Mouse (Mus musculus): ENCODE data around the gene Gm47959. TPM values are rescaled to one million over a fixed set of nuclear protein-coding genes. Genes with fewer than 3 reads are reported as not detected.

The Gm47959 gene
- polyA plus RNA-seq, 2 experiments: not detected

DNA sequence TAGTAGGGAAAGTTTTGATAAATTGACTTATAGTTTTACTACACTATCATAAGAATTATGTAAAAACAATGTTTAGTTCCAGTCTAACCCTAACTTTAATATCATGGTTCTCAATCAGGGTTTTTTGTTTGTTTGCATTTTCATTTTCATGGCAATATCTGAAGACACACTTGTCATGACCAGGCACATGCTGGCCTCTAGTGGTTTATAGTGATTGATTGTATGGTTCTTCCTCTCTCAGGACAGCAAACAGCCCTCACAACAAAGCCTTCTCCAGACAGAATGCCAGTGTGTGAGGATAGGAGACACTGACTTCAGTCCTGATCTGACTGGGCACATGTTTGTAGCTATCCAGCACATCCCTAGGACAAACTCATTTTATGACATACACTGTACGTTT lies 27.1 kb upstream of the Gm47959 start:
- Histone ChIP-seq H3K9me3 (ENCODE audit: control insufficient read depth, low read length) (no peaks in the 10 kb centered on the region), H3K4me1 (replicated peaks; ENCODE audit: control insufficient read depth in 2 of 2, insufficient read depth in 2 of 2, low read length in 1 of 2) (peaks cover 0 to 7% of the 10 kb centered on the region in 2 experiments; a peak in 3 of 4 replicates), H3K36me3 (replicated peaks; ENCODE audit: control insufficient read depth, insufficient read depth, low read depth) (no peaks in the 10 kb centered on the region), H3K4me3 (ENCODE audit: insufficient read depth in 1 of 2, low read depth in 2 of 2, low read length in 2 of 2) (no peak overlapping the region), H3K9ac (replicated peaks) (no peak overlapping the region), H3K4me2 (ENCODE audit: low read depth) (no peak overlapping the region), H3K27me3 (ENCODE audit: control insufficient read depth, insufficient read depth, low read length) (no peaks in the 10 kb centered on the region), H3K27ac (no peak overlapping the region)
- ATAC-seq (ENCODE audit: insufficient read depth): no peak
- no peak for DNase-seq (ENCODE audit: low read depth in 3 of 3, low spot score in 3 of 3)
- no peak for TF ChIP-seq CTCF (IDR thresholded peaks at IDR 0.05; ENCODE audit: low read depth)
- TF ChIP-seq EP300 (IDR thresholded peaks at IDR 0.05; ENCODE audit: low read depth): no peak
- WGBS (ENCODE audit: insufficient replicate concordance): 44% methylated on average over 1 of the region's 1 CpGs

DNA sequence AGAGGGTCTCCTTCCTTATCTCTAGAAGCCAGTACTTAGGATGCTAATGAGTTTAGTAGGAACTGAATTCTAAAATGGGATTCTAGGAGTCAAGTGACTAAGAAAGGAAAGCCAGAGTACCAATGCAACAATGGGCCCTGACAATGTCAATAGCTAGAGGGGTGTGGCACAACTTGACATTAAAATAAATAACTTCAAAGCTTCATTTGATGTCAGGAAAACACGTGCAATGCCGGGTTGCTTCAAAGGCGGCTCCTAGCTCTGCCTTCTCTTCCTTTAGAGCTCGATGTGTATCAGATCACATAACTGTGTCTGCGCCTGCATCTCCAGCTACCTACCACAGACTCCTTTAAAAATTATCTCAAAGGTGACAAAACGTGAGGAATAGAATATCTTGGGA lies 26.4 kb upstream of the Gm47959 start:
- Histone ChIP-seq H3K9me3 (ENCODE audit: control insufficient read depth, low read length) (no peaks in the 10 kb centered on the region), H3K27ac (no peak overlapping the region), H3K9ac (replicated peaks) (no peak overlapping the region), H3K27me3 (ENCODE audit: control insufficient read depth, insufficient read depth, low read length) (no peaks in the 10 kb centered on the region), H3K36me3 (replicated peaks; ENCODE audit: control insufficient read depth, insufficient read depth, low read depth) (no peaks in the 10 kb centered on the region), H3K4me3 (ENCODE audit: insufficient read depth in 1 of 2, low read depth in 2 of 2, low read length in 2 of 2) (no peak overlapping the region), H3K4me1 (replicated peaks; ENCODE audit: control insufficient read depth in 2 of 2, insufficient read depth in 2 of 2, low read length in 1 of 2) (peaks cover 0 to 7% of the 10 kb centered on the region in 2 experiments; a peak in 3 of 4 replicates), H3K4me2 (ENCODE audit: low read depth) (no peak overlapping the region)
- no peak for DNase-seq (ENCODE audit: low read depth in 3 of 3, low spot score in 3 of 3)
- WGBS (ENCODE audit: insufficient replicate concordance): 18% methylated on average over 6 of the region's 6 CpGs
- TF ChIP-seq CTCF (IDR thresholded peaks at IDR 0.05; ENCODE audit: low read depth) (no peak), EP300 (IDR thresholded peaks at IDR 0.05; ENCODE audit: low read depth) (no peak)
- no peak for ATAC-seq (ENCODE audit: insufficient read depth)

DNA sequence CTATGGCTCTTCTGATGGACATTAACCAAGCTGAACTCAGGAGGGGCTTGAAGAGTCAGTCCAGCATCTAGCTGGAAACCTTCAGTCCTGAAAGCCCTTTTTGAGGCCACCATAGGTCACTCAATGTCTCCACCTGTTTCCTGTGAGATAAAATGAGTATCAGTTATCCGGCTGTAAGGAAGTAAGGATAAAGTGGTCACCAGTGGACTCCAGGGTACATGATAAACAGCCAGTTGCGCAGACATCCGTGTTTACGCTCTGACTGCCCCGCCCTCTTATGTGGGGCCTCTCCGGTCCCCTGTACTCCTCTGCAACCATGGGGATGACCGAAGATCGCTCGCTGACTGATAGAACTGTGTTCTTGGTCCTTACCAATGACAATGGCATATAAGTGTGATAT lies 26.0 kb upstream of the Gm47959 start:
- WGBS (ENCODE audit: insufficient replicate concordance): 10% methylated on average over 9 of the region's 9 CpGs
- peak; percentile 9 to 17 (median 11) for DNase-seq (ENCODE audit: low read depth in 3 of 3, low spot score in 3 of 3)
- H3K27ac ChIP-seq: no peak overlapping the region

DNA sequence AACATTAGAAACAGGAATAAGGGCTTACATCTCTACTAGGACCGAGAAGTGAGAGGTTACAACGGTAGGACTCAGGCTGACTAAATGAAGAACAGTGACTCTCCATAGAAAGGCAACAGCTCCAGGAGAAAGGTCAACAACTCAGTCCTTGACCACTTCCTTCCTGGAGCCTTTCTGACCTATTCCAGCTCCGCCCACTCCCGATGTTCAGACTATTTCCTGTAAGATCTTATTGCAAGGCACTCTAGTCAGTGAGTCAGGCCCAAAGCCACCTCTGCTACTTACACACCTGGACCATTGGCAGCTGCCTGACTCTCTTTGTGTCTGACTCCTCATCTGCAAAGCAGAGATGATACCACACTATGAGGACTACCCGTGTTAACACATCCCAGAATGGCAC lies 24.6 kb upstream of the Gm47959 start:
- DNase-seq (ENCODE audit: low read depth in 3 of 3, low spot score in 3 of 3): no peak

More for the DNA sequence above, 26.0 kb upstream of the Gm47959 start:
- Histone ChIP-seq H3K4me2 (ENCODE audit: low read depth) (no peak overlapping the region), H3K27me3 (ENCODE audit: control insufficient read depth, insufficient read depth, low read length) (no peaks in the 10 kb centered on the region), H3K9me3 (ENCODE audit: control insufficient read depth, low read length) (no peaks in the 10 kb centered on the region), H3K9ac (replicated peaks) (no peak overlapping the region), H3K36me3 (replicated peaks; ENCODE audit: control insufficient read depth, insufficient read depth, low read depth) (no peaks in the 10 kb centered on the region), H3K4me3 (ENCODE audit: insufficient read depth in 1 of 2, low read depth in 2 of 2, low read length in 2 of 2) (no peak overlapping the region), H3K4me1 (replicated peaks; ENCODE audit: control insufficient read depth in 2 of 2, insufficient read depth in 2 of 2, low read length in 1 of 2) (peaks cover 0 to 7% of the 10 kb centered on the region in 2 experiments; a peak in 3 of 4 replicates)
- peak; percentile 74 for ATAC-seq (ENCODE audit: insufficient read depth)
- TF ChIP-seq CTCF (IDR thresholded peaks at IDR 0.05; ENCODE audit: low read depth): no peak
- TF ChIP-seq EP300 (IDR thresholded peaks at IDR 0.05; ENCODE audit: low read depth): no peak; the same call in 1 of the 2 replicates

DNA sequence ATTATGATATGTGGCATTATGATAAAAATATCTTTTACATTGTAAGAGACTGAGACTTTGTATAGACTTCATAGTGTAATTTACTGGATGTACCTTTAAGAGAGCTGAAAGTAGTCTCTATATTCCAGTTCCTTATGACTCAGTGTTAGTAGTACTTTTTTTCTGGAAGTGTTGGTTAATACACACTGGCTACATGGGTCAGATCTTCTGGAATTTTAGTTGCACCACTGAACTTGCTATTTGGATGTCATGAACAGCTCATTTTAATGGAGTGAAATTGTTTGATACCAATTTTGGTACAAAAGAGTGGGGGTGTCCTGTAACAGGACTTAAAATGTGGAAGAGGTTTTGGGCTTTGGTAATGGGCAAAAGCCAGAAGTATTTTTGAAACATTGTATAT lies 22.5 kb upstream of the Gm47959 start:
- TF ChIP-seq EP300 (IDR thresholded peaks at IDR 0.05; ENCODE audit: low read depth) (no peak), CTCF (IDR thresholded peaks at IDR 0.05; ENCODE audit: low read depth) (no peak)
- H3K36me3 ChIP-seq (replicated peaks; ENCODE audit: control insufficient read depth, insufficient read depth, low read depth): no peaks in the 10 kb centered on the region

More for the DNA sequence above, 24.6 kb upstream of the Gm47959 start:
- 24% methylated on average over 5 of the region's 5 CpGs for WGBS (ENCODE audit: insufficient replicate concordance)
- H3K4me2 ChIP-seq (ENCODE audit: low read depth): no peak overlapping the region
- H3K36me3 ChIP-seq (replicated peaks; ENCODE audit: control insufficient read depth, insufficient read depth, low read depth): no peaks in the 10 kb centered on the region
- H3K9ac ChIP-seq (replicated peaks): no peak overlapping the region
- H3K4me3 ChIP-seq (ENCODE audit: insufficient read depth in 1 of 2, low read depth in 2 of 2, low read length in 2 of 2): no peak overlapping the region
- no peak overlapping the region for H3K27ac ChIP-seq
- TF ChIP-seq EP300 (IDR thresholded peaks at IDR 0.05; ENCODE audit: low read depth): no peak
- TF ChIP-seq CTCF (IDR thresholded peaks at IDR 0.05; ENCODE audit: low read depth): no peak
- ATAC-seq (ENCODE audit: insufficient read depth): no peak
- no peaks in the 10 kb centered on the region for H3K27me3 ChIP-seq (ENCODE audit: control insufficient read depth, insufficient read depth, low read length)
- no peaks in the 10 kb centered on the region for H3K9me3 ChIP-seq (ENCODE audit: control insufficient read depth, low read length)
- peaks cover 0 to 7% of the 10 kb centered on the region in 2 experiments; a peak in 3 of 4 replicates for H3K4me1 ChIP-seq (replicated peaks; ENCODE audit: control insufficient read depth in 2 of 2, insufficient read depth in 2 of 2, low read length in 1 of 2)

More for the DNA sequence above, 22.5 kb upstream of the Gm47959 start:
- ATAC-seq (ENCODE audit: insufficient read depth): no peak
- H3K27me3 ChIP-seq (ENCODE audit: control insufficient read depth, insufficient read depth, low read length): no peaks in the 10 kb centered on the region
- no peak overlapping the region for H3K4me2 ChIP-seq (ENCODE audit: low read depth)
- H3K9ac ChIP-seq (replicated peaks): no peak overlapping the region
- no peak overlapping the region for H3K4me3 ChIP-seq (ENCODE audit: insufficient read depth in 1 of 2, low read depth in 2 of 2, low read length in 2 of 2)
- peaks cover 0 to 7% of the 10 kb centered on the region in 2 experiments; a peak in 3 of 4 replicates for H3K4me1 ChIP-seq (replicated peaks; ENCODE audit: control insufficient read depth in 2 of 2, insufficient read depth in 2 of 2, low read length in 1 of 2)
- DNase-seq (ENCODE audit: low read depth in 3 of 3, low spot score in 3 of 3): no peak
- H3K9me3 ChIP-seq (ENCODE audit: control insufficient read depth, low read length): no peaks in the 10 kb centered on the region
- no peak overlapping the region for H3K27ac ChIP-seq
